Mouse (Mus musculus) intestine, embryonic 16.5 days (tissue): Measurements from ENCODE around the gene Tff3. TPM values are rescaled to one million over a fixed set of nuclear protein-coding genes. Genes with fewer than 3 reads are reported as not detected.

Source experiments
- ATAC-seq: fragments of 200-750 bp; cut with Nextera tagmentation; 2 replicates; pipeline ENCODE4 v1.8.0; 2017; ENCODE audit warnings: moderate TSS enrichment, moderate library complexity
- H3K27ac ChIP-seq: fragments of 300-500 bp; sonication (generic); 2 replicates; pipeline ENCODE4 v1.5.1; 2014; ENCODE audit warnings: mild to moderate bottlenecking, low read length
- H3K27me3 ChIP-seq: fragments of 300-500 bp; sonication (generic); replicated peaks from 2 replicates; pipeline ENCODE4 v1.6.1; 2014; ENCODE audit warnings: low read length, control low read depth, mixed read lengths; ENCODE audit not compliant: control insufficient read depth, insufficient read depth
- H3K36me3 ChIP-seq: fragments of 300-500 bp; sonication (generic); 2 replicates; pipeline ENCODE4 v1.6.1; 2014; ENCODE audit warnings: low read length, control low read depth; ENCODE audit not compliant: control insufficient read depth, insufficient read depth
- H3K4me1 ChIP-seq: fragments of 300-500 bp; sonication (generic); 2 replicates; pipeline ENCODE4 v1.6.1; 2014; ENCODE audit warnings: low read length, control low read depth, mixed read lengths; ENCODE audit not compliant: control insufficient read depth, insufficient read depth
- H3K4me2 ChIP-seq: fragments of 300-500 bp; sonication (generic); 2 replicates; pipeline ENCODE4 v1.6.1; 2014; ENCODE audit warnings: low read depth, low read length, control low read depth
- H3K4me3 ChIP-seq: fragments of 300-500 bp; sonication (generic); 2 replicates; pipeline ENCODE4 v1.5.1; 2014; ENCODE audit warnings: mild to moderate bottlenecking, low read length
- H3K9ac ChIP-seq: fragments of 300-500 bp; sonication (generic); 2 replicates; pipeline ENCODE4 v1.6.1; 2014; ENCODE audit warnings: low read depth, low read length
- H3K9me3 ChIP-seq: fragments of 300-500 bp; sonication (generic); 2 replicates; pipeline ENCODE4 v1.6.1; 2016; ENCODE audit warnings: low read length, control low read depth; ENCODE audit not compliant: control insufficient read depth
- WGBS: fragments of 180-500 bp; shearing (Covaris S2); extraction: QIAGEN DNeasy Blood & Tissue Kit; methylation state at CpG from one replicate; pipeline ENCODE4 v1.1.7; 2014; 5-methylcytosine and 5-hydroxymethylcytosine counted together
- polyA plus RNA-seq: library from polyadenylated mRNA; unstranded; fragments of >200 nt; fragmentation: Nextera tagmentation; extraction: Ambion mirVana; gene quantifications from 2 replicates; pipeline ENCODE4 v1.2.1, GENCODE M21; 2015

Tff3 gene
- polyA plus RNA-seq, 1 experiment from 2014 or later, result 1,304 TPM

DNA sequence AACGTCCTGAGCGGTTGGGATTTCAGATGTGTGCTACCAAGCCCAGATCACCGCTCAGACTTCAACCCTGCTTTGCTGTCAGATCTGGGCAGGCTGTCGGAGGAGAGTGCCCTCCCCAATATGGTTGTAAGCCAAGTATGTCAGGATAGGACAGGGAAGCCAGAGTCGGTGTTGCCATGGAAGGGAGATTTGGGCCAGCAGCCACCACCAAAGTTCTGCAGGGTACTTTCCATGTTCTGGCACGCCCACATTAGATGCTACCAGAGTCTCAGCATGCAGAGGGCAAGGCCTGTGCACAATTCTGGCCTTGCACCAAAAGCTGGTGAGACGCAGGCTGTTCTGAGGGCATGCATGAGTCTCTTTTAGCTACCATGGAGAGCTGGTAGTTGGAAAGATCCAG, 43.2 kb downstream of the Tff3 start:
- Histone ChIP-seq H3K4me2 (no peak overlapping the region), H3K27ac (no peak overlapping the region), H3K9me3 (no peaks in the 10 kb centered on the region), H3K36me3 (no peaks in the 10 kb centered on the region), H3K27me3 (no peaks in the 10 kb centered on the region), H3K4me1 (0 out of 2 replicates have a peak, but pooled peaks cover 8% of the 10 kb centered on the region), H3K9ac (no peak overlapping the region), H3K4me3 (no peak overlapping the region)
- WGBS, result 88% methylated on average over 7 of the region's 7 CpGs
- ATAC-seq, result no peak

DNA sequence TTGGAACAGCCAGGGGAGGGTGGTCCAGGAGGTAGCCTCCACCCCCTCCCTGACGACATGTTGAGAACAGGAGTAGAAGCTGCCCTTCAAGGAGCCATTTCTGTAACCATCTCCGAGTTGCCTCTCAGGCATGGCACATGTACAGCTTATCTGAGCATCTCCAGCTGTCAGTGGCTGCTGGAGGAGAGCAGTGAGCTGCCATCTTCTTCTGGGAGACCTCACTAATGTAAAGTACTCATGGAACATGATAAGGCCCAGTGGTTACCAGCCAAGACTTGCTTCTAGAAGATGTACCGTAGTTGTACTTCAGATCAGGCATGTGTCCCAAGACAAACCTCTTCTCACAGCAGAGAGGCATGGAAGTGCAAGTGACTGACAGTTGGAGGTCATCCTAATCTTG, 43.9 kb downstream of the Tff3 start:
- no peak overlapping the region for H3K4me2 ChIP-seq
- no peak overlapping the region for H3K27ac ChIP-seq
- no peak for ATAC-seq
- no peak overlapping the region for H3K9ac ChIP-seq
- 0 out of 2 replicates have a peak, but pooled peaks cover 8% of the 10 kb centered on the region for H3K4me1 ChIP-seq
- H3K27me3 ChIP-seq, result no peaks in the 10 kb centered on the region
- no peaks in the 10 kb centered on the region for H3K9me3 ChIP-seq
- WGBS, result 79% methylated on average over 3 of the region's 3 CpGs
- no peaks in the 10 kb centered on the region for H3K36me3 ChIP-seq
- H3K4me3 ChIP-seq, result no peak overlapping the region

DNA sequence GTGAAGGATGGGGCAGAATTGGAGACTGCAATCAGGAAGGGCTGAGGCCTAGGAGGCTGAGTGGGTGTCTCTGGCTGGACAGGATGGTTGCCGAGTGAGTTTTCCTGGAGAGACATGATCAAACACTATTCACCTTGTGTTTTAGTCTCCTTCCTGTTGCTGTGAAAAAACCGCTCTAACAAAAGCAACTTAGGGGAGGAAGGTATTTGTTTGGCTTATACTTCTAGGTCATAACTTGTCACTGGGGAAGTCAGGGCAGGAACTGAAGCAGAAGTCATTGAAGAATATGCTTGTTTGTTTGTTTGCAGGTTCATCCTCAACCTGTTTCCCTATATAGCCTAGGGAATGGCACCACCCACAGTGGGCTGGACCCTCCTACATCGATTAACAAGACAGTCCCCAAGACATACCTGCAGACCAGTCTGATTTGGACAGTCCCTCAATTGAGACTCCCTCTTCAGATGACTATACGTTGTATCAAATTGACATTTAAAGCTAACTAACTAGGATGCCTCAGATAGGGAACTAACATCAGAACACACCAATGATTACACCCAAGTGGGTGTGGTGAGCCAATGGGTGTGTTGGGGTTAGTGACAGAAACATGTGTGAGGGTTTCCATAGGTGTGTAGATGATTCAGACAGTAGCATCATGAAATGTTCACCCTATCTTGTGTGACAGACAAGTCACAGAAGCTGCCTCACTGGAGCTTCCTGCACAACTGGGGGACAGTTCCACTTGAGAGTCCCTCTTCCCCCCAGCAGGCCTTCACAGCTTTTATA, 47.0 kb downstream of the Tff3 start:
- no peaks in the 10 kb centered on the region for H3K27me3 ChIP-seq
- no peaks in the 10 kb centered on the region for H3K9me3 ChIP-seq
- no peak overlapping the region for H3K9ac ChIP-seq
- peaks cover 3% of the 10 kb centered on the region for H3K4me1 ChIP-seq
- H3K4me3 ChIP-seq, result no peak overlapping the region
- no peak overlapping the region for H3K4me2 ChIP-seq
- no peak overlapping the region for H3K27ac ChIP-seq
- no peaks in the 10 kb centered on the region for H3K36me3 ChIP-seq
- ATAC-seq, result no peak
- 80% methylated on average over 4 of the region's 4 CpGs for WGBS

DNA sequence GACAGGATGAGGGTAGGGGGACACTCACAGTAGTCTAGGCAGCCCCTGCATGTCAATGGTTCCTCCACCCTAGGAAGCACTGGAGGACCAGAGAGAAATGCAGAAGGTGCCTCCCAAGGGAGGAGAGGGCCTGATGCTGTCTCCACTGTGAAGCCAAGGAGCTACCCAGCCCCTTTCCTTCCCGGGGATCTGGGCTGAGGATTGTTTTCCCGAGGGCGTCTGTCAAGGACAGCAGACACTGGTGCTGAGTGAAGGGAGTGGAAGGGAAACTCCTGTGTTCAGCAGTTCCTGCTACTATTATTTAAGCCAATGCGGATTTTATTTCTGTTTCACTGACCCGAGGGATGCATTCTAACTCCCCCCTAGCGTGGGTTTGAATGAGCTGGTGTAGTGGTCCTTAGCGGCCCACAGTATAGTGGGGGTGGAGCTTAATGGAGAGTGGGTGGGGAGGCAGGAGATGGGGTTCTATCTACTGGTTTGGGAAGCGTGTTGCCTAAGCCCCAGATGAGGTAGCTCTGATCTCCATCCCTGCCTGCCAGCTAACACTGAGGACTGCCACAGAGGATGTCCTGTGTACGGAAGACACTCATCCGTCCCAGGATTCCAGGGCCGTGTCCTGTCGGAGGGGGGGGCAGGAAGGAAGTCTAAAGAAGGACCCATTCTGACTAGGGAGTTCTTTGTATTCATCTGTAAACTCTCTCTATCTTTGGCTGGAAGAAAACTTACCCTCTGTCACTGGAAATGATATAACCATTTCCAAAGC, 50.2 kb downstream of the Tff3 start:
- Histone ChIP-seq H3K36me3 (no peaks in the 10 kb centered on the region), H3K9ac (no peak overlapping the region), H3K4me2 (no peak overlapping the region), H3K27me3 (no peaks in the 10 kb centered on the region), H3K9me3 (no peaks in the 10 kb centered on the region), H3K4me1 (peaks cover 7% of the 10 kb centered on the region), H3K4me3 (no peak overlapping the region), H3K27ac (peak overlapping the region; percentile 36; the same call in 1 of the 2 replicates)
- 53% methylated on average over 12 of the region's 12 CpGs for WGBS
- no peak for ATAC-seq

DNA sequence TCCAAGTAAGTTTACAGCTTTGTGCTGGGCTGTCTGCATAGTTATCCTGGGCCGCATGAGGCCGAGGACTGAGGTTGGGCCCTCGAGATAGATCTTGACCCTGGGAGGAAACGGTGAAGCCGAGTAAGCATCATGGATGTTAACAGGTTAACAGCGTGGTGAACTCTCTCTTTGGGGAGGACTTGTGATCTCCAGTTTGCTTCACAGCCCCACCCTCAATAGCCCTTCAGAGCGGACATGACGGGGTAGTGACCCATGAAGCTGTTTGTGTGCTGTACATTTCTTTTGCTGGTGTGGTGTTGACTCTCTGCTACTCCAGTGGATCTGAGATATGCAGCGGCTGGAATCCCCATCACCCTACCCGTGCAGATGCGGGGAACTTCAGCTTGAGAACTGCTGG, 50.9 kb downstream of the Tff3 start:
- H3K27ac ChIP-seq, result peak overlapping the region; percentile 36; the same call in 1 of the 2 replicates
- no peak for ATAC-seq

DNA sequence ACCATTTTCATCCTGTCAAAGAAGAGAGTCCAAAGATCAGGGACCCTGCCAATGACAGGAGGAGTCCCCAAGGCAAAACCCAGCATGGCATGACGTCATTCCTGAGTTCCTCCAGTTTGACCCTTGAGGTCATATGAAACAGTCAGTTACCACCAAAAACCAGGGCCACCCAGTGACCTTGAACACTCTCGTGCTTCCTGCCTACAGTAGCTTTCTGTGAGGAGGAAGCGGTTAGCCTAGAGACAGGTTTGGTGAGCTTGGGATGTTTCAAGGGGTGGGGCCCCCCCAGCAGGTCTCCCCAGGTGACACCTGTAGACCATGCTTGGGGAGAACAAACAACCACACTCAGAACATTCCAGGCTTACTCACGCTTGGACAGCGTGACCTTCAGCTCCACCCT, 51.9 kb downstream of the Tff3 start:
- H3K4me1 ChIP-seq, result peaks cover 22% of the 10 kb centered on the region
- no peak overlapping the region for H3K4me3 ChIP-seq
- H3K27me3 ChIP-seq, result no peaks in the 10 kb centered on the region
- no peak for ATAC-seq
- H3K9me3 ChIP-seq, result no peaks in the 10 kb centered on the region
- 61% methylated on average over 5 of the region's 5 CpGs for WGBS
- H3K4me2 ChIP-seq, result no peak overlapping the region
- H3K36me3 ChIP-seq, result no peaks in the 10 kb centered on the region
- H3K27ac ChIP-seq, result no peak overlapping the region
- no peak overlapping the region for H3K9ac ChIP-seq

More for the DNA sequence above, 50.9 kb downstream of the Tff3 start:
- H3K36me3 ChIP-seq, result no peaks in the 10 kb centered on the region
- H3K9me3 ChIP-seq, result no peaks in the 10 kb centered on the region
- peaks cover 13% of the 10 kb centered on the region for H3K4me1 ChIP-seq
- no peak overlapping the region for H3K4me2 ChIP-seq
- no peak overlapping the region for H3K9ac ChIP-seq
- H3K27me3 ChIP-seq, result no peaks in the 10 kb centered on the region
- 84% methylated on average over 11 of the region's 11 CpGs for WGBS
- H3K4me3 ChIP-seq, result no peak overlapping the region

DNA sequence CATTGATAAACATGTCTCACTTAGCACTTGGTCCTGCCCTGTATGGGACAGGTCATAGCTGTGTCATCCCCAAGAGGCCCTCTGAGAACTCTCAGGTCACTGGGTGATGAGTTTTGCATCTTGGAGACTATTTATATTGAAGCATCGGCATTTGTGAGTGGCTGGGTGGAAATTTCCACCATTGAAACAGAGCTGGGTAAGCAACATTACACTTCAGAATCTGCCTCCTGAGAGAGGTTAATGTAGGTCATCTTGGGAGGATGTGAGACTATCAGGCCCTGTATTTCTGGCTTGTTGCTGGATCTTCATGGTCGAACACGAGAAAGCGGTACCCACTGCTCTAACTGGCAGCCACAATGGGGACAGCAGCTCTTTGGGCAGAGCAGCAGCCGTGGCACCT, 54.0 kb downstream of the Tff3 start:
- Histone ChIP-seq H3K4me1 (peaks cover 26% of the 10 kb centered on the region), H3K9ac (no peak overlapping the region), H3K36me3 (no peaks in the 10 kb centered on the region), H3K4me2 (no peak overlapping the region), H3K9me3 (no peaks in the 10 kb centered on the region), H3K4me3 (no peak overlapping the region), H3K27ac (no peak overlapping the region), H3K27me3 (no peaks in the 10 kb centered on the region)
- 82% methylated on average over 5 of the region's 5 CpGs for WGBS
- ATAC-seq, result no peak

Other genes with a start within 250 kb of the Tff3 start
- 0.34 and 0.54 TPM in 2 replicates for gene Glp1r, start 227.8 kb downstream of the Tff3 start, polyA plus RNA-seq
- not detected in 2 replicates for gene Umodl1, start 175.0 kb downstream of the Tff3 start, polyA plus RNA-seq
- 5.4 and 5.6 TPM in 2 replicates for gene Abcg1, start 72.0 kb downstream of the Tff3 start, polyA plus RNA-seq
- gene Tff2, start 14.6 kb upstream of the Tff3 start, polyA plus RNA-seq, result 5.2 and 7.2 TPM in 2 replicates
- 1.5 and 2.7 TPM in 2 replicates for gene Tff1, start 35.6 kb upstream of the Tff3 start, polyA plus RNA-seq
- gene Tmprss3, start 69.3 kb upstream of the Tff3 start, polyA plus RNA-seq, result 0.05 and 0.06 TPM in 2 replicates
- gene Ubash3a, start 78.2 kb upstream of the Tff3 start, polyA plus RNA-seq, result 0.38 and 0.45 TPM in 2 replicates
- 0.88 and 0.94 TPM in 2 replicates for gene Rsph1, start 147.7 kb upstream of the Tff3 start, polyA plus RNA-seq
- gene Slc37a1, start 157.1 kb upstream of the Tff3 start, polyA plus RNA-seq, result 21.1 and 21.5 TPM in 2 replicates